Mouse (Mus musculus) MEL (cell line): ENCODE data around the gene Sgpp1. TPM values are rescaled to one million over a fixed set of nuclear protein-coding genes. Genes with fewer than 3 reads are reported as not detected.
A peak's percentile ranks its signal among the peaks of the same experiment; 100 is the strongest.

Experiments used
- DNase-seq: peaks from one replicate; pipeline ENCODE4 v3.0.0; 2011; ENCODE audit warnings: low read depth, low spot score
- H3K27ac ChIP-seq: 2 replicates; pipeline ENCODE4 v1.5.1; 2012; ENCODE audit warnings: low read depth, mild to moderate bottlenecking, control low read depth, low read length, moderate library complexity; ENCODE audit not compliant: control insufficient read depth
- H3K27me3 ChIP-seq, 2 experiments: fragments of 150-350 bp in 1 of 2; sonication (generic) in 1 of 2; 2 replicates each; pipeline ENCODE4 v1.6.1; 2012; ENCODE audit warnings: low read length in 2 of 2, mild to moderate bottlenecking in 2 of 2, improper control_type of control experiment in 1 of 2, moderate library complexity in 1 of 2; ENCODE audit not compliant: insufficient read depth in 2 of 2, control insufficient read depth in 1 of 2
- H3K36me3 ChIP-seq, 2 experiments: 2 replicates each; pipeline ENCODE4 v1.6.1; 2012 to 2014; ENCODE audit warnings: low read length in 2 of 2, improper control_type of control experiment in 1 of 2, inconsistent platforms in 1 of 2, mild to moderate bottlenecking in 1 of 2; ENCODE audit not compliant: insufficient read depth in 2 of 2, control insufficient read depth in 1 of 2
- H3K4me1 ChIP-seq, 2 experiments: fragments of 150-350 bp in 1 of 2; sonication (generic) in 1 of 2; 2 replicates each; pipeline ENCODE4 v1.6.1; 2012; ENCODE audit warnings: low read length in 2 of 2, improper control_type of control experiment in 1 of 2, mild to moderate bottlenecking in 1 of 2; ENCODE audit not compliant: insufficient read depth in 2 of 2, control insufficient read depth in 1 of 2
- H3K4me3 ChIP-seq, 2 experiments: fragments of 150-350 bp in 1 of 2; sonication (generic) in 1 of 2; 2 replicates each; pipeline ENCODE4 v1.5.1; 2012; ENCODE audit warnings: low read depth in 2 of 2, low read length in 2 of 2, mild to moderate bottlenecking in 2 of 2, moderate library complexity in 2 of 2, control low read depth in 1 of 2, improper control_type of control experiment in 1 of 2; ENCODE audit not compliant: control insufficient read depth in 1 of 2, insufficient read depth in 1 of 2
- H3K79me2 ChIP-seq: 2 replicates; pipeline ENCODE4 v1.6.1; 2012; ENCODE audit warnings: mild to moderate bottlenecking, low read length, moderate library complexity; ENCODE audit not compliant: control insufficient read depth, poor library complexity, insufficient read depth
- H3K9ac ChIP-seq: 2 replicates; pipeline ENCODE4 v1.6.1; 2012; ENCODE audit warnings: low read depth, mild to moderate bottlenecking, control low read depth, low read length, moderate library complexity; ENCODE audit not compliant: control insufficient read depth, poor library complexity, severe bottlenecking
- H3K9me3 ChIP-seq: fragments of 150-350 bp; sonication (generic); replicated peaks from 2 replicates; pipeline ENCODE4 v1.6.1; 2012; ENCODE audit warnings: mild to moderate bottlenecking, low read length, improper control_type of control experiment, moderate library complexity; ENCODE audit not compliant: insufficient read depth
- CHD1 ChIP-seq: IDR thresholded peaks from 2 replicates; pipeline ENCODE4 v1.6.1; 2012; ENCODE audit warnings: low read depth, mild to moderate bottlenecking, inconsistent platforms, low read length, improper control_type of control experiment
- EP300 ChIP-seq, 2 experiments: IDR thresholded peaks; 2 replicates each; pipeline ENCODE4 v1.6.1; 2011; ENCODE audit warnings: improper control_type of control experiment in 2 of 2, low read length in 2 of 2, low read depth in 1 of 2, mild to moderate bottlenecking in 1 of 2
- GATA1 ChIP-seq: IDR thresholded peaks from 2 replicates; pipeline ENCODE4 v1.6.1; 2011; ENCODE audit warnings: low read depth, low read length, improper control_type of control experiment
- JUND ChIP-seq: IDR thresholded peaks from 2 replicates; pipeline ENCODE4 v1.6.1; 2011; ENCODE audit warnings: low read depth, mild to moderate bottlenecking, improper control_type of control experiment, low read length
- MAFK ChIP-seq: IDR thresholded peaks from 2 replicates; pipeline ENCODE4 v1.6.1; 2011; ENCODE audit warnings: low read depth, mild to moderate bottlenecking, low read length, improper control_type of control experiment, borderline replicate concordance
- MAX ChIP-seq: IDR thresholded peaks from 2 replicates; pipeline ENCODE4 v1.6.1; 2011; ENCODE audit warnings: low read length, improper control_type of control experiment
- MAZ ChIP-seq: IDR thresholded peaks from 2 replicates; pipeline ENCODE4 v1.6.1; 2012; ENCODE audit warnings: low read depth, mild to moderate bottlenecking, inconsistent platforms, low read length, improper control_type of control experiment
- MXI1 ChIP-seq: IDR thresholded peaks from 2 replicates; pipeline ENCODE4 v1.6.1; 2011; ENCODE audit warnings: mild to moderate bottlenecking, low read depth, low read length, improper control_type of control experiment
- MYC ChIP-seq: IDR thresholded peaks from 2 replicates; pipeline ENCODE4 v1.6.1; 2011; ENCODE audit warnings: low read depth, mild to moderate bottlenecking, low read length, improper control_type of control experiment, moderate library complexity
- POLR2AphosphoS5 ChIP-seq: IDR thresholded peaks from 2 replicates; pipeline ENCODE4 v1.6.1; 2012; ENCODE audit warnings: low read depth, borderline replicate concordance, mild to moderate bottlenecking, inconsistent platforms, low read length, moderate library complexity, mixed read lengths
- RCOR1 ChIP-seq: IDR thresholded peaks from 2 replicates; pipeline ENCODE4 v1.6.1; 2012; ENCODE audit warnings: low read depth, mild to moderate bottlenecking, inconsistent platforms, low read length, improper control_type of control experiment
- SIN3A ChIP-seq: IDR thresholded peaks from 2 replicates; pipeline ENCODE4 v1.6.1; 2012; ENCODE audit warnings: low read length, improper control_type of control experiment, inconsistent platforms
- TBP ChIP-seq: IDR thresholded peaks from 2 replicates; pipeline ENCODE4 v1.8.0; 2011; ENCODE audit warnings: low read depth, low read length, improper control_type of control experiment
- TCF12 ChIP-seq: IDR thresholded peaks from 2 replicates; pipeline ENCODE4 v1.6.1; 2014; ENCODE audit warnings: low read depth, mild to moderate bottlenecking, inconsistent platforms, low read length, improper control_type of control experiment, moderate library complexity
- ZKSCAN1 ChIP-seq: IDR thresholded peaks from 2 replicates; pipeline ENCODE4 v1.6.1; 2012; ENCODE audit warnings: low read depth, mild to moderate bottlenecking, inconsistent platforms, low read length, improper control_type of control experiment, moderate library complexity
- ZNF384 ChIP-seq: IDR thresholded peaks from 2 replicates; pipeline ENCODE4 v1.6.1; 2012; ENCODE audit warnings: low read depth, mild to moderate bottlenecking, inconsistent platforms, low read length, improper control_type of control experiment
- polyA plus RNA-seq, 2 experiments: library from polyadenylated mRNA; stranded (reverse) in 1 of 2; unstranded in 1 of 2; fragments of >175 nt in 1 of 2; fragments of >200 nt in 1 of 2; gene quantifications; 2 replicates each; pipeline versions ENCODE4 v1.2.1 to v1.2.4; 2012; ENCODE audit warnings: low replicate concordance in 2 of 2, low read depth in 1 of 2; ENCODE audit not compliant: insufficient read length in 2 of 2, insufficient read depth in 1 of 2, missing spikeins in 1 of 2
- total RNA-seq: library from RNA; depleted of rRNA; stranded (reverse); fragments of 300-350 nt; gene quantifications from 2 replicates; pipeline ENCODE4 v1.2.3, GENCODE M21; 2012

Gene Sgpp1
- total and polyA plus RNA-seq, 3 experiments = 22.7 to 28.8 TPM; not detected in 1

DNA sequence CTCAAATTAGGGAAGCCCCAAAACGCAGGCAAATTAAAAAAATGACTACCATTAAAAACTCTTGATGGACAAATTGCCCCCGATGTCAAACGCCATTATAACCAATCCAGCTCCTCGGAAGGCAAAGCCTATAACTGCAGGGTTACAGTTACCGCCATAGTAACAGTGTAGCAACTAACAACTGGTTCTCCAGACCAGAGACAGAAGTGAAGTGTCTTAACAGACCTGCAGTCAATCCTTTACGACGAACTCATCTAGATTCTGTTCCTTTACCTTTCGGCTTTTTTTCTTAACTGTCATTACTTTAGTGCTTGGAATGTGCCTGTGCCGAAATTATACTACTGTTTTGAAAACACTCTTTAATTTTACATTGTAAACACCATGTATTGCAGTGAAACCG, 1.4 kb downstream of the Sgpp1 start:
- TF ChIP-seq RCOR1 (no peak), CHD1 (no peak), TBP (peak; percentile 52; the same call in 1 of the 2 replicates), MAFK (no peak)
- peak overlapping the region; percentile 60 for H3K27ac ChIP-seq
- no peaks in the 10 kb centered on the region for H3K9me3 ChIP-seq
- peak; percentile 84 for DNase-seq
- H3K36me3 ChIP-seq = peaks cover 0 to 30% of the 10 kb centered on the region in 2 experiments; a peak in 2 of 4 replicates
- peaks cover 49% of the 10 kb centered on the region for H3K79me2 ChIP-seq
- peaks cover 14% of the 10 kb centered on the region in 2 experiments; a peak in 3 of 4 replicates for H3K4me1 ChIP-seq
- peak overlapping the region; percentile 91 to 99 for H3K4me3 ChIP-seq
- H3K27me3 ChIP-seq = no peaks in the 10 kb centered on the region
- H3K9ac ChIP-seq = peak overlapping the region; percentile 97

DNA sequence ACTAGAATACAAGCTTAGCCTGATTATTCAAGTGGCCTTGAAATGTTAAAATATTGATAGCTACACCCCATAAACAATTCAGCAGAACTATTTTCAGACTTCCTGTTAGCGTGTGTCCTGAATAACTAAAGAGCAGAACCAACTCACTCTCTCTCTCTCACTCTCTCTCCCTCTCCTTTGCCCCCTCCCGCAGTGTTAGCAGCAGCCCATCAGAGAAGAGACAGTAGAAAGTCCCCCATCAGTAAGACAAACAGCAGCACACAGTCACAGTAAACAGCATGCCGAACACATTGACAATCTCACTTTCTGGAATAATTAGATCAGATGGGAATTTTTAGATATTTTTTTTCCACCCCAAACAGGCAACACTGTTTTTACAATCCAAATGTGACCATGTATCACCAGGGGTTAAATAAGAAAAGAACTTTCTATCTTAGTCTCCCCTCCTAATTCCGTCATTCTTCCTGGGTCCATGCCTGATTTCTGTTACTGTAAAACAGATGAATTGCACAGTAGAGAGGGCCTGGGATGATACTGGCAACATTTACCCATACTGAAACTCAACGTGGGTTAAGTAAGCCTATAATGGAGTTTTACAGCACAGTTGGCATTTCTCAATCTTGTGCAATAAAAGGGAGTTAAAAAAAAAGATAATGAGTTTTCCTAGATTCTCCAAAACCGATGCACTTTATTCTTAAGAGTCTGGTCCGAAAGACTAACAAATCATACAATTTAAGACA, 2.0 kb downstream of the Sgpp1 start:
- Histone ChIP-seq H3K4me3 (peak overlapping the region; percentile 61 to 91), H3K36me3 (peaks cover 0 to 30% of the 10 kb centered on the region in 2 experiments; a peak in 2 of 4 replicates)
- TF ChIP-seq POLR2AphosphoS5 (no peak), ZNF384 (no peak), MAZ (peak; percentile 87; the same call in 1 of the 2 replicates), CHD1 (0 out of 2 replicates have a peak, but pooled peaks have one; percentile 45), MXI1 (peak; percentile 28), JUND (0 out of 2 replicates have a peak, but pooled peaks have one; percentile 42), RCOR1 (no peak), MYC (peak; percentile 43; the same call in 1 of the 2 replicates), GATA1 (no peak), SIN3A (peak; percentile 77), TCF12 (peak; percentile 25; the same call in 1 of the 2 replicates), EP300 (IDR thresholded peaks at IDR 0.05; ENCODE audit: low read depth in 1 of 2, low read length in 2 of 2) (peak; percentile 9 to 59; a peak in 3 of 4 replicates), ZKSCAN1 (no peak), MAX (peak; percentile 39; the same call in 1 of the 2 replicates)
- TF ChIP-seq, all 39 proteins: peak for 9
- H3K27ac ChIP-seq = peak overlapping the region; percentile 6
- peaks cover 55% of the 10 kb centered on the region for H3K79me2 ChIP-seq
- no peaks in the 10 kb centered on the region for H3K9me3 ChIP-seq
- DNase-seq = peak; percentile 63
- H3K9ac ChIP-seq = peak overlapping the region; percentile 97
- H3K4me1 ChIP-seq = peaks cover 14 to 15% of the 10 kb centered on the region in 2 experiments; a peak in 3 of 4 replicates
- no peaks in the 10 kb centered on the region for H3K27me3 ChIP-seq
